In the genomic region with DNA sequence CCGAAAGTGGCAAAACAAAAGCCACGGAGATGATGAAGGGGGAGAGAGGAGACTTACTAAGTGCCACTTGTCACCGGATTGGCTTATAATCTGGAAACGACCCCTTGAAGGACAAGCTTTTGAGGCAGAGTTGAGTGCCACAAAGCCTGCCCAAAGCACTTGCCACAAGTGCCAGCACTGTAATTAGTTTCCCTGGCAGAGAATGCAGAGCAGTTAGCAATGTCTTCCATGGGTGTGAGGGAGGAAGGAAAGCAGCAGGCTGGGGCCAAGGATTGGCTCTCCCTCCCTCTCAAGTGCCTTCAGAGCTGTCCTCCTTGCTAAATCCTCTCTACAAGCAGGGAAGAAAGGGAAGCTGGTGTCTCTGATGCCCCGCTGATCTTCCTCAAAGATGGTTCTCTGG, we compare ENCODE assay signal across 21 mouse cellular contexts.
DNase-seq lines count a peak whose midpoint lies in the region; ATAC-seq and TF ChIP-seq lines count a peak whose summit lies in the region.
"Had no signal": no experiment of that assay in that cellular context is flagged by ENCODE, and none has a peak within 500 bp of the region (broad histone marks: within the 10 kb centered on the region; RNA-seq: fewer than 3 reads in every experiment).

No protein-coding gene starts in this region.

- no peak overlapping the region for H3K27ac ChIP-seq in cerebellum, adult 2 months (ENCODE audit: insufficient read depth, low read length)
- no peak overlapping the region for H3K27ac ChIP-seq in heart, embryonic 12.5 days (ENCODE audit: poor library complexity, severe bottlenecking)
- H3K27ac ChIP-seq in midbrain, postnatal 0 days (ENCODE audit: low read depth, low read length) = no peak overlapping the region
- H3K27ac ChIP-seq in midbrain, embryonic 11.5 days (ENCODE audit: low read depth, low read length) = no peak overlapping the region
- H3K27ac ChIP-seq in olfactory bulb, adult 2 months (ENCODE audit: insufficient read depth, low read depth, low read length) = peak overlapping the region; percentile 85
- H3K27ac ChIP-seq: hindbrain, embryonic 10.5 days; midbrain, embryonic 15.5 days; neural tube, embryonic 15.5 days; stomach, postnatal 0 days had no signal

- H3K4me1 ChIP-seq in cerebellum, adult 2 months (ENCODE audit: control insufficient read depth, insufficient read depth, low read length) = peaks cover 22% of the 10 kb centered on the region; the same call in 1 of the 2 replicates
- peaks cover 46% of the 10 kb centered on the region for H3K4me1 ChIP-seq in heart, embryonic 12.5 days (replicated peaks)
- H3K4me1 ChIP-seq in midbrain, postnatal 0 days (ENCODE audit: insufficient read depth, low read length) = no peaks in the 10 kb centered on the region
- no peaks in the 10 kb centered on the region for H3K4me1 ChIP-seq in midbrain, embryonic 11.5 days (ENCODE audit: control insufficient read depth, insufficient read depth, low read length)
- H3K4me1 ChIP-seq in olfactory bulb, adult 2 months (ENCODE audit: control insufficient read depth, insufficient read depth, low read length) = peaks cover 25% of the 10 kb centered on the region
- H3K4me1 ChIP-seq: midbrain, embryonic 15.5 days; neural tube, embryonic 15.5 days had no signal

- no peak overlapping the region for H3K9ac ChIP-seq in heart, embryonic 12.5 days
- no peak overlapping the region for H3K9ac ChIP-seq in midbrain, postnatal 0 days (replicated peaks; ENCODE audit: low read length, poor library complexity, severe bottlenecking)
- no peak overlapping the region for H3K9ac ChIP-seq in midbrain, embryonic 11.5 days (ENCODE audit: low read length)
- H3K9ac ChIP-seq: liver, postnatal 0 days; midbrain, embryonic 15.5 days; neural tube, embryonic 15.5 days had no signal

- H3K36me3 ChIP-seq in heart, embryonic 12.5 days = no peaks in the 10 kb centered on the region
- no peaks in the 10 kb centered on the region for H3K36me3 ChIP-seq in midbrain, postnatal 0 days (ENCODE audit: insufficient read depth, low read length)
- no peaks in the 10 kb centered on the region for H3K36me3 ChIP-seq in midbrain, embryonic 11.5 days (ENCODE audit: control insufficient read depth, insufficient read depth, low read length)
- H3K36me3 ChIP-seq: hindbrain, embryonic 10.5 days; midbrain, embryonic 15.5 days; neural tube, embryonic 15.5 days had no signal

- H3K9me3 ChIP-seq in heart, embryonic 12.5 days (replicated peaks) = no peaks in the 10 kb centered on the region
- no peaks in the 10 kb centered on the region for H3K9me3 ChIP-seq in midbrain, postnatal 0 days (ENCODE audit: low read length)
- H3K9me3 ChIP-seq in midbrain, embryonic 11.5 days (ENCODE audit: control insufficient read depth, low read length) = no peaks in the 10 kb centered on the region
- H3K9me3 ChIP-seq: hindbrain, embryonic 10.5 days; midbrain, embryonic 15.5 days; neural tube, embryonic 15.5 days had no signal

- H3K4me3 ChIP-seq in cerebellum, adult 2 months (replicated peaks; ENCODE audit: insufficient read depth, low read depth, low read length) = no peak overlapping the region
- H3K4me3 ChIP-seq in heart, embryonic 12.5 days = no peak overlapping the region
- H3K4me3 ChIP-seq in midbrain, postnatal 0 days (ENCODE audit: low read depth, low read length) = no peak overlapping the region
- no peak overlapping the region for H3K4me3 ChIP-seq in midbrain, embryonic 11.5 days (ENCODE audit: low read depth, low read length)
- no peak overlapping the region for H3K4me3 ChIP-seq in olfactory bulb, adult 2 months (ENCODE audit: insufficient read depth, low read depth, low read length)
- H3K4me3 ChIP-seq: hindbrain, embryonic 10.5 days; midbrain, embryonic 15.5 days; neural tube, embryonic 15.5 days had no signal

- H3K27me3 ChIP-seq in cerebellum, adult 2 months (ENCODE audit: control insufficient read depth, insufficient read depth, low read length) = no peaks in the 10 kb centered on the region
- no peaks in the 10 kb centered on the region for H3K27me3 ChIP-seq in heart, embryonic 12.5 days (replicated peaks)
- no peaks in the 10 kb centered on the region for H3K27me3 ChIP-seq in midbrain, postnatal 0 days (ENCODE audit: insufficient read depth, low read length)
- no peaks in the 10 kb centered on the region for H3K27me3 ChIP-seq in midbrain, embryonic 11.5 days (ENCODE audit: control insufficient read depth, insufficient read depth, low read length)
- H3K27me3 ChIP-seq: midbrain, embryonic 15.5 days; neural tube, embryonic 15.5 days; Patski had no signal

- peak; percentile 18 to 34 for DNase-seq in cerebellum, adult 2 months
- peak; percentile 76 for DNase-seq in heart, adult 11 months
- DNase-seq in midbrain, postnatal 0 days (ENCODE audit: low spot score) = peak; percentile 48
- DNase-seq in midbrain, embryonic 11.5 days (ENCODE audit: low spot score, missing footprints) = no peak
- DNase-seq in embryo, embryonic 10 days (ENCODE audit: low spot score) = no peak
- DNase-seq: adrenal gland, postnatal 10 days; gastrocnemius, postnatal 25 days; kidney, adult 9 months; kidney, postnatal 36 days; layer of hippocampus, adult 9-11 months; liver, postnatal 0 days; lung, postnatal 10 days had no signal

- 62% methylated on average over 5 of the region's 5 CpGs for WGBS in cerebellum, adult 2 months
- 61% methylated on average over 5 of the region's 5 CpGs for WGBS in heart, embryonic 12.5 days
- 79% methylated on average over 5 of the region's 5 CpGs for WGBS in midbrain, postnatal 0 days
- 86% methylated on average over 5 of the region's 5 CpGs for WGBS in midbrain, embryonic 11.5 days
- 28% methylated on average over 5 of the region's 5 CpGs for WGBS in olfactory bulb, adult 2 months

- TF ChIP-seq POLR2A in cerebellum, adult 2 months (IDR thresholded peaks at IDR 0.05; ENCODE audit: borderline replicate concordance, insufficient read depth, low read length) = no peak
- no peak for TF ChIP-seq POLR2A in olfactory bulb, adult 2 months (IDR thresholded peaks at IDR 0.05; ENCODE audit: insufficient read depth, low read depth, low read length)

- TF ChIP-seq CTCF in cerebellum, adult 2 months (IDR thresholded peaks at IDR 0.05; ENCODE audit: borderline replicate concordance, insufficient read depth, low read depth, low read length) = no peak
- TF ChIP-seq CTCF in midbrain, postnatal 0 days (IDR thresholded peaks at IDR 0.05) = no peak
- no peak for TF ChIP-seq CTCF in olfactory bulb, adult 2 months (IDR thresholded peaks at IDR 0.05; ENCODE audit: insufficient read depth, low read depth, low read length)

- H3K4me2 ChIP-seq in heart, embryonic 12.5 days = no peak overlapping the region
- no peak overlapping the region for H3K4me2 ChIP-seq in midbrain, postnatal 0 days (ENCODE audit: low read depth, low read length, poor library complexity, severe bottlenecking)
- H3K4me2 ChIP-seq in midbrain, embryonic 11.5 days = no peak overlapping the region
- H3K4me2 ChIP-seq: midbrain, embryonic 15.5 days; neural tube, embryonic 15.5 days had no signal

- no peak for ATAC-seq in cerebellum, adult (ENCODE audit: insufficient number of reproducible peaks, low FRiP score, low TSS enrichment)
- ATAC-seq in heart, embryonic 12.5 days (ENCODE audit: insufficient number of reproducible peaks, low FRiP score) = no peak
- no peak for ATAC-seq in midbrain, postnatal 0 days (ENCODE audit: low FRiP score)
- ATAC-seq in midbrain, embryonic 11.5 days (ENCODE audit: low FRiP score) = no peak
- ATAC-seq: CD4-positive, CD25-positive, alpha-beta regulatory T cell, adult 4 months; liver, postnatal 0 days; midbrain, embryonic 15.5 days; Patski had no signal

Comparison
In these comparisons a context has a peak if more than half of its experiments do, and no peak if none do; other contexts are left out.
1. DNase-seq: peak in cerebellum, adult 2 months (2 of 2), heart, adult 11 months (single experiment) and midbrain, postnatal 0 days (single experiment); none in midbrain, embryonic 11.5 days (single experiment) and embryo, embryonic 10 days (single experiment).